Mouse (Mus musculus) stomach, postnatal 0 days (tissue): ENCODE data around the gene Nod1. TPM values are rescaled to one million over a fixed set of nuclear protein-coding genes. Genes with fewer than 3 reads are reported as not detected.

Experiments
- ATAC-seq: fragments of 200-750 bp; cut with Nextera tagmentation; 2 replicates; pipeline ENCODE4 v1.8.0; 2017; ENCODE audit not compliant: low FRiP score, low TSS enrichment
- DNase-seq: peaks from one replicate; pipeline ENCODE4 v3.0.0-alpha.2; 2016; ENCODE audit warnings: low spot score
- H3K27ac ChIP-seq: fragments of 300-500 bp; sonication (generic); replicated peaks from 2 replicates; pipeline ENCODE4 v1.5.1; 2014; ENCODE audit warnings: mild to moderate bottlenecking, control low read depth
- H3K27me3 ChIP-seq: fragments of 300-500 bp; sonication (generic); 2 replicates; pipeline ENCODE4 v1.6.1; 2014; ENCODE audit warnings: low read length; ENCODE audit not compliant: control insufficient read depth, insufficient read depth
- H3K36me3 ChIP-seq: fragments of 300-500 bp; sonication (generic); 2 replicates; pipeline ENCODE4 v1.6.1; 2014; ENCODE audit warnings: low read length, mixed read lengths; ENCODE audit not compliant: control insufficient read depth, insufficient read depth
- H3K4me1 ChIP-seq: fragments of 300-500 bp; sonication (generic); replicated peaks from 2 replicates; pipeline ENCODE4 v1.6.1; 2014; ENCODE audit warnings: antibody characterized with exemption; ENCODE audit not compliant: control insufficient read depth, insufficient read depth
- H3K4me2 ChIP-seq: fragments of 300-500 bp; sonication (generic); replicated peaks from 2 replicates; pipeline ENCODE4 v1.6.1; 2014; ENCODE audit warnings: low read depth, mild to moderate bottlenecking, control low read depth, moderate library complexity
- H3K4me3 ChIP-seq: fragments of 300-500 bp; sonication (generic); 2 replicates; pipeline ENCODE4 v1.5.1; 2014; ENCODE audit warnings: low read depth, low read length, control low read depth
- H3K9ac ChIP-seq: fragments of 300-500 bp; sonication (generic); 2 replicates; pipeline ENCODE4 v1.6.1; 2014; ENCODE audit warnings: mild to moderate bottlenecking, low read length, control low read depth, mixed read lengths
- H3K9me3 ChIP-seq: fragments of 300-500 bp; sonication (generic); 2 replicates; pipeline ENCODE4 v1.6.1; 2016; ENCODE audit warnings: low read length; ENCODE audit not compliant: control insufficient read depth
- CTCF ChIP-seq: IDR thresholded peaks from 2 replicates; pipeline ENCODE4 v1.5.1; 2016; ENCODE audit warnings: antibody characterized with exemption, low read depth, mild to moderate bottlenecking, moderate library complexity
- EP300 ChIP-seq: optimal IDR thresholded peaks from 2 replicates; pipeline ENCODE3; 2016; ENCODE audit warnings: antibody characterized with exemption
- WGBS: fragments of 180-500 bp; shearing (Covaris S2); extraction: QIAGEN DNeasy Blood & Tissue Kit; methylation state at CpG from one replicate; pipeline ENCODE4 v1.1.7; 2014; 5-methylcytosine and 5-hydroxymethylcytosine counted together
- polyA plus RNA-seq: library from polyadenylated mRNA; unstranded; fragments of >200 nt; fragmentation: Nextera tagmentation; extraction: Ambion mirVana; gene quantifications from 2 replicates; pipeline ENCODE4 v1.2.1, GENCODE M21; 2015

Nod1 gene
- polyA plus RNA-seq, 1 experiment from 2014 or later, result 4.9 TPM

- no peak overlapping the region for H3K4me2 ChIP-seq
Measured at GRCm38 (mm10) chr6:54943753-54944152, 28.7 kb downstream of the Nod1 start.

GRCm38 (mm10) chr6:54943292-54943691 lies 29.1 kb downstream of the Nod1 start:
- Histone ChIP-seq H3K9ac (no peak overlapping the region), H3K4me1 (no peaks in the 10 kb centered on the region), H3K9me3 (no peaks in the 10 kb centered on the region), H3K27me3 (no peaks in the 10 kb centered on the region), H3K27ac (no peak overlapping the region), H3K36me3 (peaks cover 12% of the 10 kb centered on the region; the same call in 1 of the 2 replicates), H3K4me3 (no peak overlapping the region), H3K4me2 (no peak overlapping the region)
- no peak for DNase-seq
- 0 out of 2 replicates have a peak, but pooled peaks have one; percentile 29 for ATAC-seq
- TF ChIP-seq CTCF, result no peak
- no peak for TF ChIP-seq EP300
- WGBS, result 77% methylated on average over 16 of the region's 16 CpGs

More at GRCm38 (mm10) chr6:54943753-54944152, 28.7 kb downstream of the Nod1 start:
- Histone ChIP-seq H3K9ac (no peak overlapping the region), H3K4me1 (no peaks in the 10 kb centered on the region), H3K36me3 (peaks cover 12% of the 10 kb centered on the region; the same call in 1 of the 2 replicates), H3K27me3 (no peaks in the 10 kb centered on the region), H3K4me3 (no peak overlapping the region), H3K27ac (no peak overlapping the region), H3K9me3 (no peaks in the 10 kb centered on the region)
- DNase-seq (no peak), ATAC-seq (no peak)
- no peak for TF ChIP-seq EP300
- no peak for TF ChIP-seq CTCF
- WGBS, result 63% methylated on average over 24 of the region's 24 CpGs

- WGBS, result 95% methylated on average over 6 of the region's 6 CpGs
- Histone ChIP-seq H3K4me1 (no peaks in the 10 kb centered on the region), H3K9me3 (no peaks in the 10 kb centered on the region), H3K27ac (no peak overlapping the region), H3K36me3 (peaks cover 12% of the 10 kb centered on the region; the same call in 1 of the 2 replicates), H3K9ac (no peak overlapping the region), H3K4me2 (no peak overlapping the region), H3K27me3 (no peaks in the 10 kb centered on the region), H3K4me3 (no peak overlapping the region)
- TF ChIP-seq EP300 (no peak), CTCF (no peak)
- no peak for ATAC-seq
- DNase-seq, result no peak
Measured at GRCm38 (mm10) chr6:54941149-54941548, 31.3 kb downstream of the Nod1 start.

GRCm38 (mm10) chr6:54940126-54940525 lies 32.3 kb downstream of the Nod1 start:
- Histone ChIP-seq H3K36me3 (peaks cover 12% of the 10 kb centered on the region; the same call in 1 of the 2 replicates), H3K4me3 (no peak overlapping the region), H3K9ac (no peak overlapping the region), H3K27me3 (no peaks in the 10 kb centered on the region), H3K4me2 (no peak overlapping the region), H3K27ac (no peak overlapping the region), H3K4me1 (no peaks in the 10 kb centered on the region), H3K9me3 (no peaks in the 10 kb centered on the region)
- ATAC-seq (no peak), DNase-seq (no peak)
- no peak for TF ChIP-seq EP300
- TF ChIP-seq CTCF, result no peak
- WGBS, result 59% methylated on average over 7 of the region's 7 CpGs

GRCm38 (mm10) chr6:54939631-54940030 lies 32.8 kb downstream of the Nod1 start:
- Histone ChIP-seq H3K4me3 (no peak overlapping the region), H3K27me3 (no peaks in the 10 kb centered on the region), H3K9ac (no peak overlapping the region), H3K9me3 (no peaks in the 10 kb centered on the region), H3K4me1 (no peaks in the 10 kb centered on the region), H3K36me3 (peaks cover 12% of the 10 kb centered on the region; the same call in 1 of the 2 replicates), H3K4me2 (no peak overlapping the region), H3K27ac (no peak overlapping the region)
- ATAC-seq (peak; percentile 38; the same call in 1 of the 2 replicates), DNase-seq (peak; percentile 29)
- WGBS, result 41% methylated on average over 4 of the region's 4 CpGs
- TF ChIP-seq CTCF (no peak), EP300 (no peak)

- 64% methylated on average over 2 of the region's 2 CpGs for WGBS
- no peak for ATAC-seq
- no peak overlapping the region for H3K4me2 ChIP-seq
- TF ChIP-seq EP300 (no peak), CTCF (no peak)
- no peak for DNase-seq
- no peak overlapping the region for H3K4me3 ChIP-seq
- H3K4me1 ChIP-seq, result no peaks in the 10 kb centered on the region
- H3K36me3 ChIP-seq, result 0 out of 2 replicates have a peak, but pooled peaks cover 3% of the 10 kb centered on the region
- H3K9ac ChIP-seq, result no peak overlapping the region
- H3K27ac ChIP-seq, result no peak overlapping the region
- no peaks in the 10 kb centered on the region for H3K9me3 ChIP-seq
- H3K27me3 ChIP-seq, result no peaks in the 10 kb centered on the region
Measured at GRCm38 (mm10) chr6:54936496-54936895, 35.9 kb downstream of the Nod1 start.
